Mouse (Mus musculus) myocyte (in vitro differentiated cells): Measurements from ENCODE around the gene Ugt1a7c.

ENCODE experiments used
- E2F4 ChIP-seq: IDR thresholded peaks from one replicate; pipeline ENCODE4 v1.6.1; 2011; ENCODE audit warnings: mild to moderate bottlenecking, control low read depth, moderate library complexity; ENCODE audit not compliant: insufficient read depth
- MAX ChIP-seq: IDR thresholded peaks from one replicate; pipeline ENCODE4 v1.6.1; 2011; ENCODE audit warnings: low read depth, mild to moderate bottlenecking, control low read depth
- POLR2A ChIP-seq: IDR thresholded peaks from one replicate; pipeline ENCODE4 v1.6.1; 2011; ENCODE audit warnings: low read depth, mild to moderate bottlenecking, control low read depth, moderate library complexity; ENCODE audit not compliant: insufficient read length
- POLR2AphosphoS2 ChIP-seq: IDR thresholded peaks from one replicate; pipeline ENCODE4 v1.6.1; 2011; ENCODE audit warnings: low read depth, control low read depth; ENCODE audit not compliant: insufficient read length
- SRF ChIP-seq: IDR thresholded peaks from one replicate; pipeline ENCODE4 v1.6.1; 2011; ENCODE audit warnings: low read depth; ENCODE audit not compliant: control insufficient read depth, insufficient read length
- TCF12 ChIP-seq: IDR thresholded peaks from one replicate; pipeline ENCODE4 v1.6.1; 2011; ENCODE audit warnings: mild to moderate bottlenecking, control low read depth; ENCODE audit not compliant: poor library complexity, insufficient read depth, severe bottlenecking
- USF1 ChIP-seq: IDR thresholded peaks from one replicate; pipeline ENCODE4 v1.6.1; 2011; ENCODE audit warnings: low read depth, mild to moderate bottlenecking, control low read depth, moderate library complexity

DNA sequence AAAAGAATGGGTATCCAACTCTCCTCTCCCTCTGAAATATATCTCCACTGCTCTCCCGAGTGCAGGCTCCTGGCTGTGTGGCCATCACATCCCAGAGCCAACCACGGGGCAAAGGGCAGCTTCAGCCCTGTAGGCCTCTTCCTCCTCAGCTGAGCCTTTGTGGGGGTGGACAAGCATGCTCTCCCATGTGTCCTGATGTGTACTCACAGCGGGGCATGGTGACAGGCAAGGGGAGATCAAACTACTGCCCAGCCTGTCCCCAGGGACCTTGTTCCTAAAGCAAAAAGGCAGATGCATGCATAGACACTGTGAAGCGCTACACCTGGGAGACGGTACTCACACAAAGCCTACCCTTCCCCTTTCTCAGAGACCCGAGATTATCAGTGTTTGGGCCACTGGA lies 165.3 kb downstream of the Ugt1a7c start:
- no peak for TF ChIP-seq TCF12
- no peak for TF ChIP-seq POLR2A
- no peak for TF ChIP-seq E2F4
- no peak for TF ChIP-seq POLR2AphosphoS2
- no peak for TF ChIP-seq SRF
- TF ChIP-seq MAX, result no peak
- TF ChIP-seq USF1, result no peak
